Mouse (Mus musculus) hindbrain, postnatal 0 days (tissue): ENCODE measurements around the gene Myom1. TPM values are rescaled to one million over a fixed set of nuclear protein-coding genes. Genes with fewer than 3 reads are reported as not detected.
"Not testable (repeated sequence)": the region's sequence is repeated elsewhere in the genome, so short reads cannot be mapped to it uniquely, and the experiment has no call there.

Experiments used
- ATAC-seq: fragments of 200-750 bp; cut with Nextera tagmentation; 2 replicates; pipeline ENCODE4 v1.8.0; 2017; ENCODE audit warnings: mild to moderate bottlenecking, moderate TSS enrichment, moderate library complexity
- DNase-seq: peaks from one replicate; pipeline ENCODE4 v3.0.0-alpha.2; 2015; ENCODE audit warnings: low spot score
- H3K27ac ChIP-seq: fragments of 300-500 bp; sonication (generic); 2 replicates; pipeline ENCODE4 v1.5.1; 2014; ENCODE audit warnings: mild to moderate bottlenecking
- H3K27me3 ChIP-seq: fragments of 300-500 bp; sonication (generic); 2 replicates; pipeline ENCODE4 v1.6.1; 2014; ENCODE audit warnings: low read length, mixed read lengths; ENCODE audit not compliant: insufficient read depth
- H3K36me3 ChIP-seq: fragments of 300-500 bp; sonication (generic); 2 replicates; pipeline ENCODE4 v1.6.1; 2014; ENCODE audit warnings: low read length, mixed read lengths; ENCODE audit not compliant: insufficient read depth
- H3K4me1 ChIP-seq: fragments of 300-500 bp; sonication (generic); 2 replicates; pipeline ENCODE4 v1.6.1; 2014; ENCODE audit warnings: antibody characterized with exemption, low read length, mixed read lengths; ENCODE audit not compliant: insufficient read depth
- H3K4me2 ChIP-seq: fragments of 300-500 bp; sonication (generic); 2 replicates; pipeline ENCODE4 v1.6.1; 2014; ENCODE audit warnings: low read depth, mild to moderate bottlenecking, low read length, moderate library complexity, mixed read lengths
- H3K4me3 ChIP-seq: fragments of 300-500 bp; sonication (generic); 2 replicates; pipeline ENCODE4 v1.5.1; 2014; ENCODE audit warnings: low read length
- H3K9ac ChIP-seq: fragments of 300-500 bp; sonication (generic); replicated peaks from 2 replicates; pipeline ENCODE4 v1.6.1; 2014; ENCODE audit warnings: mild to moderate bottlenecking, low read length, moderate library complexity, mixed read lengths
- H3K9me3 ChIP-seq: fragments of 300-500 bp; sonication (generic); 2 replicates; pipeline ENCODE4 v1.6.1; 2016; ENCODE audit warnings: low read length, mixed read lengths
- CTCF ChIP-seq: IDR thresholded peaks from 2 replicates; pipeline ENCODE4 v1.5.1; 2016; ENCODE audit warnings: antibody characterized with exemption, control low read depth, low read depth
- WGBS: fragments of 180-500 bp; shearing (Covaris S2); extraction: QIAGEN DNeasy Blood & Tissue Kit; methylation state at CpG from one replicate; pipeline ENCODE4 v1.1.7; 2014; 5-methylcytosine and 5-hydroxymethylcytosine counted together
- polyA plus RNA-seq: library from polyadenylated mRNA; unstranded; fragments of >200 nt; fragmentation: Nextera tagmentation; extraction: Ambion mirVana; gene quantifications from 2 replicates; pipeline ENCODE4 v1.2.1, GENCODE M21; 2015
- total RNA-seq: library from RNA; depleted of rRNA; stranded (reverse); fragments of >200 nt; gene quantifications from 2 replicates; pipeline ENCODE4 v1.2.3, GENCODE M21; 2014; rRNA removed

Gene Myom1
- total RNA-seq (1.7 and 3.7 TPM in 2 replicates), polyA plus RNA-seq (0.82 and 0.90 TPM in 2 replicates)

DNA sequence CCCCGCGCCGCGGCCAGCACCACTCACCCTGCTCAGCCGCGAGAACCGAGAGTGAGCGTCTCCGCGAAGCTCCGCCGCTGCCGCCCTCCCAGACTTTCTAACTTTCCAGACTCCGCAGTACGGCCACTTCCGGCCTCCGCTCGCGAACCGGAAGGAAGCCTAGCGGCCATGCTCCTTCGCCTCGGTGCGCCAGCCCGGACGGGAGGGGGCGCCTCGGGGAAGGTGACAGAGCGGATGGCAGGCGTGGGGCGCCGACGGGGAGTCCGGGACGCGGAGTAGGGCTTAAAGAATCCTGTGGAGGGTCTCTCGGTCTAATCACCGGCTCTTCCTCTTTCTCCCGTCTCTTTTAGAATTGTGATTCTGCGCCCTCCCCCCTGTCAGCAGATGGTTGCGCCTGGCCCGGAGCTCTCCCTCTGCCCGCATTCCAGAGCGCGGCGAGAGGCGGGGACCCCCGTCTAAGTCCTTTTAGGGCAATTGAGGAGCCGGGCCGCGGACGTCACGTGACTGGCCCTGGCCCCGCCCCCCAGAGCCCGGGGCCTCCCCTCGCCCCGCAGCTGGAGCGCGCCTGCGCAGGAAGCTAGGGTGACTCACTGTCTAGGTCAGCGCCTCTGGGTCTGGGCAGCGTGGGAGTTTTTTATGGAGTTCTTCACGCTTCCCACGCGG lies at the start of gene Myom1:
TSS of gene Myom1 (plus strand) at position 553 of the 663 bp plus-strand sequence.
- Histone ChIP-seq H3K4me1 (no peaks in the 10 kb centered on the region), H3K27ac (peak within 1 kb of the TSS; percentile 95), H3K4me3 (peak within 1 kb of the TSS; percentile 90), H3K36me3 (no peaks in the 10 kb centered on the region), H3K9ac (peak within 1 kb of the TSS; percentile 68), H3K4me2 (peak within 1 kb of the TSS; percentile 76), H3K9me3 (no peaks in the 10 kb centered on the region), H3K27me3 (no peaks in the 10 kb centered on the region)
- WGBS: under 1% methylated on average over 60 of the region's 65 CpGs
- ATAC-seq: peak; percentile 97
- peak; percentile 64 for TF ChIP-seq CTCF
- peak; percentile 96 for DNase-seq

- not testable (repeated sequence) for H3K27ac ChIP-seq, H3K4me3 ChIP-seq, H3K9ac ChIP-seq, H3K9me3 ChIP-seq, H3K4me1 ChIP-seq, H3K36me3 ChIP-seq, H3K4me2 ChIP-seq, DNase-seq, H3K27me3 ChIP-seq
- ATAC-seq: peak; percentile 100
- WGBS: 82% methylated on average over 13 of the region's 13 CpGs
Observed at GRCm38 (mm10) chr17:70963546-70963945, 38.9 kb upstream of the Myom1 start.

DNA sequence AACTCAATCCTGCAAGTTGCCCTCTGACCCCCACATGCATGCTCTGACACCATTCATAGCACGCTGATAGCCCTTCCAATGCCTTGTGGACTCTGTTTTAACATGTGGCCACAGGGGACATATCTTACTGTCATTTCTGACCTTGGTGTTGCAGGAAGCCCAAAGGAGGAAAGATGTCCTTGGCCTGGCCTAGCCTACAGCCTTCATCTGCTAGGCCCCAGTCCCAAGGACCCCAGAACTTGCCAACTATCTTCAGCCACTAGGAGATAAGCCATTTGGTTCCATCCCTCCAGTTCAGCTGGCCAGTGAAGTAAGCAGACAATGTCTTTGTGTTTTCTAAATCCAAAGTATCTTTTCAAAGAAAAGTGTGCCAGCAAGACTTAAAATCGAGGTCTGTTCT lies 37.2 kb upstream of the Myom1 start:
- Histone ChIP-seq H3K4me3 (no peak overlapping the region), H3K36me3 (no peaks in the 10 kb centered on the region), H3K9ac (no peak overlapping the region), H3K27me3 (no peaks in the 10 kb centered on the region), H3K4me1 (0 out of 2 replicates have a peak, but pooled peaks cover 4% of the 10 kb centered on the region), H3K27ac (no peak overlapping the region), H3K9me3 (no peaks in the 10 kb centered on the region), H3K4me2 (no peak overlapping the region)
- TF ChIP-seq CTCF: no peak
- no peak for ATAC-seq
- no peak for DNase-seq
- WGBS: 85% methylated on average over 2 of the region's 2 CpGs

DNA sequence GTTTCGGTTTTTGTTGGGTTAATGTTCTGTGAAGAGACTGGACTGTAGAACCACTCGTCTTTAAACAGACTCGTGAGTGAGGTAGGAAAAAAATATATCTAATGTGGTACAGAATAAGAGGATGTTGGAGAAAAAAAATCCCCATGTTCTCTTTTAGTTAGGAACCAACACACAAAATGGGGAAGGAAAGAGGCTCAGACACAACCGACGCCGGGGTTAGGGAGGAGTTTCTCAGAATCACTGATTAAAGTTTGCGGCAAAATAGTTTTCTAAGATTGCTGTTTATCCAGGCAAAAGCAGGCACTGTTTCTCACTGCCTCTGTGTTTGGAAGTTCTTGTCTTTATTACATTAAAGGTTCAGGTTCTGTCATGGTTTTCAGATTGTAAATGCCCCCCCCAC lies 36.3 kb upstream of the Myom1 start:
- Histone ChIP-seq H3K27me3 (no peaks in the 10 kb centered on the region), H3K36me3 (no peaks in the 10 kb centered on the region), H3K4me3 (no peak overlapping the region), H3K27ac (no peak overlapping the region), H3K4me2 (no peak overlapping the region), H3K4me1 (0 out of 2 replicates have a peak, but pooled peaks cover 4% of the 10 kb centered on the region), H3K9ac (no peak overlapping the region), H3K9me3 (no peaks in the 10 kb centered on the region)
- WGBS: 93% methylated on average over 7 of the region's 7 CpGs
- no peak for TF ChIP-seq CTCF
- no peak for DNase-seq
- no peak for ATAC-seq

- no peak overlapping the region for H3K4me2 ChIP-seq
- H3K4me1 ChIP-seq: 0 out of 2 replicates have a peak, but pooled peaks cover 4% of the 10 kb centered on the region
- H3K9ac ChIP-seq: no peak overlapping the region
- no peaks in the 10 kb centered on the region for H3K9me3 ChIP-seq
- H3K4me3 ChIP-seq: no peak overlapping the region
- WGBS: 9% methylated on average over 9 of the region's 9 CpGs
- H3K27ac ChIP-seq: no peak overlapping the region
- peak; percentile 54 for TF ChIP-seq CTCF
- ATAC-seq (no peak), DNase-seq (peak; percentile 42)
- H3K36me3 ChIP-seq: no peaks in the 10 kb centered on the region
- H3K27me3 ChIP-seq: no peaks in the 10 kb centered on the region
Observed at GRCm38 (mm10) chr17:70967191-70967590, 35.2 kb upstream of the Myom1 start.

- Histone ChIP-seq H3K4me2 (no peak overlapping the region), H3K9me3 (no peaks in the 10 kb centered on the region), H3K4me1 (0 out of 2 replicates have a peak, but pooled peaks cover 4% of the 10 kb centered on the region), H3K27me3 (no peaks in the 10 kb centered on the region), H3K9ac (no peak overlapping the region), H3K36me3 (no peaks in the 10 kb centered on the region), H3K4me3 (no peak overlapping the region), H3K27ac (no peak overlapping the region)
- WGBS: 49% methylated on average over 12 of the region's 12 CpGs
- no peak for ATAC-seq
- no peak for DNase-seq
- TF ChIP-seq CTCF: no peak
Observed at GRCm38 (mm10) chr17:70967646-70968045, 34.8 kb upstream of the Myom1 start.

DNA sequence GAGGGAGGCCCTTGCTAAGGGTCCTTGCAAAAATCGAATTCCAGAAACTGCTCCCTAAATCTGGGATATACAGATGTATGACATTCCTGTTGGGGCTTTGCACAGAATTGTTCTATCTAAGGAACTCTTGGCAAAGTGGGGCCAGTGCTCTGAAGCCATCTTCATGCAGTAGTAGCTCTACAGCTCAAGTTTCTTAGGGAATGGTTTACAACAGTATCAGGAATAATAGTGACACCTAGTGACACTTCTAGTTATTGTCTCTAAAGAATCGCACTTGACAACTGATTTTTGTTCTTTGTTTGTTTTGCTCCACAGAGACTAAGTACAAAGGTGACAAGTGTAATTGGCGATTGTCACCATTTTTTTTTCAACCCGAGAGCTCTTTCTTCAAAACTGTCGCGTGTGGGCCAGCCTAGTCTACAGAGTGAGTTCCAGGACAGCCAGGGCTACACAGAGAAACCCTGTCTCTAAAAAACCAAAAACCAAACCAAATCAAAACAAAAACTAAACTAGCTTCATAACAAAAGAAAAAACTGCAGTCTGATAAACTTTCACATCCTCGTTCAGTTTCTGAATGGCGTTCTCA lies 33.7 kb upstream of the Myom1 start:
- no peak overlapping the region for H3K4me2 ChIP-seq
- no peak overlapping the region for H3K4me3 ChIP-seq
- peaks cover 5% of the 10 kb centered on the region; the same call in 1 of the 2 replicates for H3K36me3 ChIP-seq
- DNase-seq: peak; percentile 81
- TF ChIP-seq CTCF: peak; percentile 75
- 0 out of 2 replicates have a peak, but pooled peaks cover 4% of the 10 kb centered on the region for H3K4me1 ChIP-seq
- no peaks in the 10 kb centered on the region for H3K9me3 ChIP-seq
- WGBS: 22% methylated on average over 8 of the region's 8 CpGs
- H3K27me3 ChIP-seq: no peaks in the 10 kb centered on the region
- no peak overlapping the region for H3K27ac ChIP-seq
- no peak overlapping the region for H3K9ac ChIP-seq
- no peak for ATAC-seq
